Mouse (Mus musculus): ENCODE results near the gene Lrp10. TPM values are rescaled to one million over a fixed set of nuclear protein-coding genes. Genes with fewer than 3 reads are reported as not detected.

Lrp10 gene
- 76.5 and 78.4 TPM in 2 replicates for polyA plus RNA-seq (2015; fragmentation: Nextera tagmentation; extraction: Ambion mirVana)

DNA sequence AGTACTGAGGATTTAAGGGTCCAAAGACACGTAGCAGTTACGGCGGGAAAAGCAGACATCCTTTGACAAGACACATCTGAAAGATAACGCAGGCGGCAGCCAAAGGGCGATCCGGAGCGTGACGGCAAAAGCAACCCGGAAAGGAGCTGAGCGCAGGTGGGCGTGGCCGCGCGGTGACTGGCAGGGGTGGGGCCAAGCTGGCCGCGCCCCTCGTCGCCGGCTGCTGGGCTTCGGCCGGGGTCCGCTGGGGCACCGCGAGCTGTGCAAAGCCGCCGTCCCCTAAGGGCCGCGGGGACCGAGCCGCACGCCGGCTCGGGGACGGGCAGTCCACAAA lies at the start of gene Lrp10:
TSS of gene Lrp10 (plus strand) at position 179 of the 334 bp plus-strand sequence.
- ATAC-seq (replicated peaks; ENCODE audit: low FRiP score, low read depth): peak; percentile 89
- WGBS: 0% methylated on average over 24 of the region's 35 CpGs

GRCm38 (mm10) chr14:54415241-54416020 lies 48.5 kb upstream of the Lrp10 start:
- no peak for DNase-seq (ENCODE audit: low spot score)
- no peak overlapping the region for H3K27ac ChIP-seq
- no peak for ATAC-seq (replicated peaks; ENCODE audit: low FRiP score, low read depth)
- H3K36me3 ChIP-seq (ENCODE audit: insufficient read depth, low read length): no peaks in the 10 kb centered on the region
- no peak for TF ChIP-seq CTCF (IDR thresholded peaks at IDR 0.05; ENCODE audit: low read depth)
- H3K27me3 ChIP-seq (ENCODE audit: insufficient read depth, low read length): no peaks in the 10 kb centered on the region
- WGBS: 28% methylated on average over 13 of the region's 13 CpGs
- H3K4me3 ChIP-seq (replicated peaks; ENCODE audit: low read depth, low read length): no peak overlapping the region
- H3K4me2 ChIP-seq (ENCODE audit: low read length): no peak overlapping the region
- no peaks in the 10 kb centered on the region for H3K9me3 ChIP-seq (replicated peaks; ENCODE audit: low read length)
- peaks cover 29% of the 10 kb centered on the region for H3K4me1 ChIP-seq (replicated peaks; ENCODE audit: insufficient read depth, low read length)
- no peak overlapping the region for H3K9ac ChIP-seq (ENCODE audit: low read depth, low read length)

More for the DNA sequence above, at the start of gene Lrp10:
- no peak for TF ChIP-seq CTCF (IDR thresholded peaks at IDR 0.05; ENCODE audit: low read depth)
- peak within 1 kb of the TSS; percentile 80 for H3K4me3 ChIP-seq (replicated peaks; ENCODE audit: low read depth, low read length)
- no peaks in the 10 kb centered on the region for H3K9me3 ChIP-seq (replicated peaks; ENCODE audit: low read length)
- peak within 1 kb of the TSS; percentile 93 for H3K27ac ChIP-seq
- H3K27me3 ChIP-seq (ENCODE audit: insufficient read depth, low read length): no peaks in the 10 kb centered on the region
- H3K4me2 ChIP-seq (ENCODE audit: low read length): peak within 1 kb of the TSS; percentile 73
- H3K36me3 ChIP-seq (ENCODE audit: insufficient read depth, low read length): peaks cover 23% of the 10 kb centered on the region
- peak; percentile 95 for DNase-seq (ENCODE audit: low spot score)
- peak within 1 kb of the TSS; percentile 85 for H3K9ac ChIP-seq (ENCODE audit: low read depth, low read length)
- H3K4me1 ChIP-seq (replicated peaks; ENCODE audit: insufficient read depth, low read length): 0 out of 2 replicates have a peak, but pooled peaks cover 3% of the 10 kb centered on the region

GRCm38 (mm10) chr14:54416229-54416775 lies 47.6 kb upstream of the Lrp10 start:
- Histone ChIP-seq H3K27ac (no peak overlapping the region), H3K4me1 (replicated peaks; ENCODE audit: insufficient read depth, low read length) (peaks cover 27% of the 10 kb centered on the region), H3K9me3 (replicated peaks; ENCODE audit: low read length) (no peaks in the 10 kb centered on the region), H3K9ac (ENCODE audit: low read depth, low read length) (no peak overlapping the region), H3K4me2 (ENCODE audit: low read length) (no peak overlapping the region), H3K36me3 (ENCODE audit: insufficient read depth, low read length) (no peaks in the 10 kb centered on the region), H3K27me3 (ENCODE audit: insufficient read depth, low read length) (no peaks in the 10 kb centered on the region), H3K4me3 (replicated peaks; ENCODE audit: low read depth, low read length) (no peak overlapping the region)
- 60% methylated on average over 5 of the region's 5 CpGs for WGBS
- ATAC-seq (replicated peaks; ENCODE audit: low FRiP score, low read depth) (no peak), DNase-seq (ENCODE audit: low spot score) (no peak)
- no peak for TF ChIP-seq CTCF (IDR thresholded peaks at IDR 0.05; ENCODE audit: low read depth)

DNA sequence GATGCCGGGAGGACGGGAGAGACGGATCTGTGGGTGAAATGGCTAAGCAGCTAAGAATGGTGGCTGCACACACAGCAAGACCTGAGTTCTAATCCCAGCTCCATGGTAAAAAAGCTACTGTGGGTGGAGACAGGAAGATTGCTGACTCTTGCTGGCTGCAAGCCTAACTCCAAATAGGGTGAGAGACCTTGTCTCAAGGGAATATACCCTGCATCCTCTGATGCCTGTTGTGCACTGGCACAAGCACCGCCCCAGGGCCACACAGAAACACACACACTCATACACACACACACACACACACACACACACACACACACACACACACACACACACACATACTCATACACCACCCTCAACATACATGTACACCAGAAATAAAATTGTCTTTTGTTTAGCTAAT lies 47.1 kb upstream of the Lrp10 start:
- Histone ChIP-seq H3K9ac (ENCODE audit: low read depth, low read length) (no peak overlapping the region), H3K36me3 (ENCODE audit: insufficient read depth, low read length) (no peaks in the 10 kb centered on the region), H3K9me3 (replicated peaks; ENCODE audit: low read length) (no peaks in the 10 kb centered on the region), H3K4me1 (replicated peaks; ENCODE audit: insufficient read depth, low read length) (peaks cover 27% of the 10 kb centered on the region), H3K27ac (no peak overlapping the region), H3K4me3 (replicated peaks; ENCODE audit: low read depth, low read length) (no peak overlapping the region), H3K27me3 (ENCODE audit: insufficient read depth, low read length) (no peaks in the 10 kb centered on the region), H3K4me2 (ENCODE audit: low read length) (peak overlapping the region; percentile 37; the same call in 1 of the 2 replicates)
- ATAC-seq (replicated peaks; ENCODE audit: low FRiP score, low read depth) (no peak), DNase-seq (ENCODE audit: low spot score) (no peak)
- no peak for TF ChIP-seq CTCF (IDR thresholded peaks at IDR 0.05; ENCODE audit: low read depth)
- WGBS: 91% methylated on average over 4 of the region's 4 CpGs

DNA sequence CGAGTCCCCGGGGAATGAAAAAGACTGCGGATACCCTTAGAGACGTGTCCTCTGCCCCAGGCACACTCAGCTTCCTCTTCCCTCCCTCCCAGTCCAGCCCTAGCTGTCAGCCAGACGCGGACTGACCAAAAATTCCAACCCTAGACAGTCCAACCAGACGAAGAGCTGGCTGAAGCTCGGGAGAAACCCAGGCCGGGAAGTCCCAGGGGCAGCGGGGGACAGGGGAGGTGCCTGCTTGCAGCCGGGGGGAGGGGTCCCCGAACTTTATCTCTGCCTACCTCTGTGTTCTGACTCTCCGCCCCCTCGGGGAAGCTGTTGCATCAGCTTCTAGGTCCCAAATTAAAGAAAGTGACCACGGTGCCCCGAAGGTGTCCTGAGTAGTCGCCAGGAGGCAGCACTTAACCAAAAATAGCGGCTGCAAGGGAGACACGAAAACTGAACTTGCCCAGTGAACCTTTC lies 46.3 kb upstream of the Lrp10 start, which contains the start of gene Slc7a7:
TSS of gene Slc7a7 (minus strand) at position 158 of the 459 bp plus-strand sequence.
- peak; percentile 55 for TF ChIP-seq CTCF (IDR thresholded peaks at IDR 0.05; ENCODE audit: low read depth)
- Histone ChIP-seq H3K27ac (no peak within 1 kb of the TSS), H3K27me3 (ENCODE audit: insufficient read depth, low read length) (no peaks in the 10 kb centered on the region), H3K9ac (ENCODE audit: low read depth, low read length) (peak within 1 kb of the TSS; percentile 27; the same call in 1 of the 2 replicates), H3K4me2 (ENCODE audit: low read length) (peak within 1 kb of the TSS; percentile 37), H3K4me1 (replicated peaks; ENCODE audit: insufficient read depth, low read length) (peaks cover 27% of the 10 kb centered on the region), H3K36me3 (ENCODE audit: insufficient read depth, low read length) (no peaks in the 10 kb centered on the region), H3K9me3 (replicated peaks; ENCODE audit: low read length) (no peaks in the 10 kb centered on the region), H3K4me3 (replicated peaks; ENCODE audit: low read depth, low read length) (no peak within 1 kb of the TSS)
- 12% methylated on average over 19 of the region's 19 CpGs for WGBS
- DNase-seq (ENCODE audit: low spot score) (no peak), ATAC-seq (replicated peaks; ENCODE audit: low FRiP score, low read depth) (peak; percentile 27; the same call in 1 of the 2 replicates)

DNA sequence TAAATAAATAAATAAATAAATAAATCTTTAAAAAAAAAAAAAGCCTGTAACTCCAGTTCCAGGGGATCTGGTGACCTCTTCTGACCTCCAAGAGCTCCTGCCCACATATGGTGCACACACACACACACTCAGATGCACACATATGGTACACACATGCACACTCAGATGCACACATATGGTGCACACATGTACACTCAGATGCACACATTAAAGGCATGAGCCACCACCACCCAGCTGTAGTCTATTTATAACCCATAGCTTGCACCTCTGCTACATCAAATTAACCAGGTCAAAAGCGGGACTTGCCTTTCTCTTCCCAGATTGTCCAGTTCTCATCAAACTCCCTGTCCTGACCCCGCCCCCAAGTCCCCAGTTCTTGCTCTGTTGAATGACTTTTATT lies 42.9 kb upstream of the Lrp10 start:
- WGBS: 61% methylated on average over 2 of the region's 2 CpGs
- DNase-seq (ENCODE audit: low spot score) (no peak), ATAC-seq (replicated peaks; ENCODE audit: low FRiP score, low read depth) (no peak)
- H3K36me3 ChIP-seq (ENCODE audit: insufficient read depth, low read length): no peaks in the 10 kb centered on the region
- H3K9me3 ChIP-seq (replicated peaks; ENCODE audit: low read length): no peaks in the 10 kb centered on the region
- H3K4me3 ChIP-seq (replicated peaks; ENCODE audit: low read depth, low read length): no peak overlapping the region
- no peak overlapping the region for H3K9ac ChIP-seq (ENCODE audit: low read depth, low read length)
- peaks cover 6% of the 10 kb centered on the region; the same call in 1 of the 2 replicates for H3K4me1 ChIP-seq (replicated peaks; ENCODE audit: insufficient read depth, low read length)
- no peaks in the 10 kb centered on the region for H3K27me3 ChIP-seq (ENCODE audit: insufficient read depth, low read length)
- no peak for TF ChIP-seq CTCF (IDR thresholded peaks at IDR 0.05; ENCODE audit: low read depth)
- H3K4me2 ChIP-seq (ENCODE audit: low read length): no peak overlapping the region
- H3K27ac ChIP-seq: no peak overlapping the region
